Mouse (Mus musculus): ENCODE data around the gene 1700025G04Rik.
"Not testable (repeated sequence)": the region's sequence is repeated elsewhere in the genome, so short reads cannot be mapped to it uniquely, and the experiment has no call there.

Gene 1700025G04Rik

DNA sequence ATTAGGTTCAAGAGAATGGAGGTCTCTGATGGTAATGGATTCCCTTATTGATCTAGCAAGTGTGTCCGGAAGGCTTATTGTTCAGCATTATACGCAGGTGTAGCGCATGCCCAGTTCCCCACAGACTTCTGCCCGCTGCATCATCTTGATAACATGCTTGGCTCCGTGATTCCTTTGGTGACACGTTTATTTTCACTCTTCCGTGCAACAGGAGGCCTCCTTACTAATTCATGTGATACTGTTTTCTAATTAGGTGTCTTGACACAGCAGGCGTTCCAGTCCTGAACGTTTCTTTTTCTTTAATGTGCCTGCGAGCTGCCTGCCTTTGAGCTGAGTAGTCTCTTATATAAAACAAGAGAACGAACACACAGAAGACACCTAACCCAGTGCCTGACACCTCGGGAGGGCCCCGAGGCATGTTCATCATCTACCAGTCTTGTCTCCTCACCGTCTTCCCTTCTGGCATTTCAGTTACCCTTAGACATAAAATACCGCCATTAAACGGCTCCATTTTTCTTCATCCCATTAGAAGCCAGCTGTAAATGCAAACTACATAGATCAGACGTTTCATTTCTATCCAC lies 244.6 kb downstream of the 1700025G04Rik start:
- no peak for DNase-seq

DNA sequence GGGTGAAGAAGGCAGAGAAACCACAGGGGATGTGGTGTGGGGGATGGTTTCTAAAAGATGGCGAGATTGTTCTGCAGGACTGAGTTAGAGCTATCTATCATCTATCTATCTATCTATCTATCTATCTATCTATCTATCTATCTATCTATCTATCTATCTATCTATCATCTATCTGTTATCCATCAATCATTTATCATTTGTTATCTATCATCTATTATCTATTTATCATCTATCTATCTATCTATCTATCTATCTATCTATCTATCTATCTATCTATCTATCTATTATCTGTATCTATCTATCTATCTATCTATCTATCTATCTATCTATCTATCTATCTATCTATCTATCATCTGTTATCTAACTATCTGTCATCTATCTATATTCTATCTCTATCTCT lies 249.6 kb downstream of the 1700025G04Rik start:
- not testable (repeated sequence) for DNase-seq

DNA sequence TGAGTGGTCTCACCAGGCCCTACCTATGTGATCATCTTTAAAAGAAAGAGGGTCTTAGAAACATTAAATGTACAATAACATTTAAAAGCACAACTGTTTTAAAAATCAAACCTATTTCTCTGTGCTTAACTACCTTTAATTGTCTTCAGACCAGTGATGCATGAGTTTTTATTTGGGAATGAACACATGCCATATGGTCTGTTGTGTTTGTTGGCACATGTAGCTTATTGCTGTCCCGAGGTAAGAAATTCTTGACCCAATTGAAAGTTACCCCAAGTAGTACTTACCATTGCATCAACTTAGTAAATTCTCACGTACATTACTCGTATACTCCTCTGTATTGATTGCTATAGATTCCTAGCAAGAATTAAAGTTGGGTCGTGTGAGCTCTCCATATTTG lies 254.7 kb downstream of the 1700025G04Rik start:
- DNase-seq: no peak

DNA sequence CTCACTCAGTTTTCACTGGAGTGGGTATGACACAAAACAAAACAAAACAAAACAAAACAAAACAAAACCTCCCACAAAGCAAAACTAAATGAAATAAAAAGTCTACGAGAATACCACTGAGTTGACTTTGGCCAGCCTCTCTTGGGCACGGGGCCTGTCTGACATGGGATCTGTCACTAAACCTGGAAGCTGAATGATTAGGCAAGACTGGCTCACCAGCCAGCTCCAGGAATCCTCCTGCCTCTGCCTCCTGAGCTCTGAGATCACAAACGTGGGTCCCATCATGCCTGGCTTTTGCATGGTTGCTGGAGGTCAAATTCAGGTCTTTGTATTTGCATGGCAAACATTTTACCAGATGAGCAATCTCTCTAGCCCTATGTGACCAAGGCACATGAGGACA lies 258.1 kb downstream of the 1700025G04Rik start:
- no peak for DNase-seq

DNA sequence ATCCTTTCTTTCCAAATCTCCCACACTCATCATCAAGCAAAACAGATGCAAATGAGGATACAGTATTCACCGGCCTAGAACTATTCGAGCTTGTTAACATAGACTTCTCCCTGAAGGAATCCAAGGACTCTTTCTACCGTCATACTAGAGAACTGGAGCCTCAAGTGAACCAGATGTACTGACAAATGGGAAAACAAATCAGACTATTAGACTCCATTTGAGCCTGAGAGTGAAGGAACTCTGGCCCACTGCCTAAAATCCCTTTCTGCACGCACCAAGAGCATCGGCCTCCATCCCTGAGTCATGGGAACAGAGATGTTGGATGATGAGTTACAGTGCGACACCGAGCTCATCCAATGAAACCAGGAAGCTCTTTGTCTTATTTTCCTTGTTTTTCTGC lies 264.9 kb downstream of the 1700025G04Rik start:
- no peak for DNase-seq

DNA sequence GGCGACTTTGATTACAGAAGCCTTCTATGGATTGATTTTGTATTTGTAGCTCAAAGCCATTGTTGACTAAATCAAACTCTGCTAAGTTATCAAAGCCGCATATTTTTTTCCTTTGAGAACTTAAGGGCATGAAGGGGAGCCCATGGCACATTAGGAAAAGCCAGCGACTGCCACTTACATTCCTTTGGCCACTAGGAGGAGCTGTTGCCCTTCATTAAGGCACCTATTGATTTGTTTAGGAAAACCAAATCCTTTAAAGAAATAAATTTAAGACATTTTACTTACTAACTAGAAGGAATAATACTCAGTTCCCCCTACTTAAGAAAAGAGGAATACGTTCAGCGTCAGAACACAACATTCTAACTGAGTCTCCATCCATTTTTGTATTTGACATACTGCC lies 269.5 kb downstream of the 1700025G04Rik start:
- DNase-seq: peak; percentile 80

DNA sequence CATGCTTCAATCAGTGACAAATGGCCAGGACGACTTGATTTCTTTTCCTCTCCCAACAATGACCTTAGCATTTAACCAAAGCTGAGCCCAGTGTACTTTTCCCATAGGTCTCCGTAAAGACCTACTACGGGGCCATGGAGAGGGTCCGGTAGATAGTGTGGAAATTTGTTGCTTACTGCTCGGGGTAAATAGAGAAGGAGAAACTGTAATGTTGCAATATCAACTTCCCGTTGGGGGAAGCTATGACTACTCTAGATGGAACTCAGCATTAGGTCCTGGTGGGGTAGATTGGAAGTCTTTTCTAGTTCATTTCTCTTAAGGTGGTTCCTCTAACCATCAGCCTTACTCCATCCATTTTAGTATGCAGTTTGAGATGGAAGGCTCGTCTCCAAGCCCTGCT lies 270.7 kb downstream of the 1700025G04Rik start:
- no peak for DNase-seq

DNA sequence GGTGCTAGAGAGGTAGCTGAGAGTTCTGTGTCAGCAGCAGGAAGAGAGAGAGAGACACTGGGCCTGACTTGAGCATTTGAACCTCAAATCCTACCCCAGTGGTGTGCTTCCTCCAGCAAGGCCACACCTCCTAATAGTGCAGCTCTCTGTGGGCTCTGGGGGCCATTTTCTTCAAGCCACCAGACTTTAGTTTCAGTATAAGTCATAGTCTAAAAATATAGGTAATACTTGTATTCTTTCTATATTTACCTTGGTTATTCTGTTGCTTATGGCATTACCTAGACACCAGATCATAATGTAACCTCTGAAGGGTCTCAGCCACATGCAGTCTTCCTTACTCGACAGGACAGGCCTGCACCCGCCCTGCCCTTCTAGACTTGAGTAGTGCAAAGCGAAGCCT lies 273.9 kb downstream of the 1700025G04Rik start:
- DNase-seq: no peak

DNA sequence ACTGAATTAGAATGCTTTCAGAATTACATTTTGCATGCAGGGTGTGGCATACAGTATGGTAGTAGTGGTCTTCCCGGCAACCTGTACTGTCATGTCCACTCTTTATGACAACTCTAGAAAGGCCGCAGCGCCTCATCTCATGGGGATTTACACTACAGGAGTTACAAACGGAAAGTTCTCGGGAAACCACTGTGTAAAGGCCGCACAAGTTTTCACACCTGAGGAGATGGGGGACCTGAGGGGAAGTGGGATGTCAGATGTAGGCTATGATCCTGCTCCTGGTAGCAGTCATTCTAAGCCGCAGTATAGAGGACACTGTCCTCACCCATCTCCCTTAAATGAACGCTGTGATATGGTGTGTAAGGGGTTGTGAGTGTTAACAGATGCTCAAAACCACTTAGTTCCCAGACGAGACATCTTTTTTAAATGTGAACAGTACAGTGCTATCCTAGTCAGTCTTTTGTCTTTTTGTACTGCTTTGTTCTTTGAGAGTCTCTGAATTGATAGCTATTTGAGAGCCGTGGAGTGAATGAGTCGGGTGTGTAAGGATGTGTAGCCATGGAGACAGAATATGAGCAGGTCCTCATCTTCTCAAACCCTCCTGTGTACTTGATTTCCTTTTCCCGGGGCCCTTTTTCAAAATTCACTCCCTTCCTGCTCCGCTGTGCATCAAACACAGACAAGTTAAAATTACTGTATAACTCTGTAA lies 277.8 kb downstream of the 1700025G04Rik start:
- no peak for DNase-seq

DNA sequence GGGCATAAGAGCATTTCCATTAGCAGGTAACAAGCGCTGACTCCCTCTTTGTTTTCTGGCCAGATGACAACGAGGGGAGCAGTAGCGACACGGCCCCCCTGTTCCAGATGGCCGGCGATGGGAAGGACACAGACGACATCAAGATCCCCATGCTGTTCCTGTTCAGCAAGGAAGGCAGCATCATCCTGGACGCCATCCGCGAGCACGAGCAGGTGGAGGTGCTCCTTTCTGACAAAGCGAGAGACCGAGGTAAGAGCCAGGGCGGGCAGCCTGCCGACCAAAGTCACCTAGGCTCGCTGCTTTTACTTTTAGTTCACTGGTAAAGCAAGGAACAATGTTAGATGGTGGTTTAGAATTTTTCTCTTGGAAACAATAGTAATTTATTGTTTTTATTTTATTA lies 278.5 kb downstream of the 1700025G04Rik start:
- DNase-seq: no peak

DNA sequence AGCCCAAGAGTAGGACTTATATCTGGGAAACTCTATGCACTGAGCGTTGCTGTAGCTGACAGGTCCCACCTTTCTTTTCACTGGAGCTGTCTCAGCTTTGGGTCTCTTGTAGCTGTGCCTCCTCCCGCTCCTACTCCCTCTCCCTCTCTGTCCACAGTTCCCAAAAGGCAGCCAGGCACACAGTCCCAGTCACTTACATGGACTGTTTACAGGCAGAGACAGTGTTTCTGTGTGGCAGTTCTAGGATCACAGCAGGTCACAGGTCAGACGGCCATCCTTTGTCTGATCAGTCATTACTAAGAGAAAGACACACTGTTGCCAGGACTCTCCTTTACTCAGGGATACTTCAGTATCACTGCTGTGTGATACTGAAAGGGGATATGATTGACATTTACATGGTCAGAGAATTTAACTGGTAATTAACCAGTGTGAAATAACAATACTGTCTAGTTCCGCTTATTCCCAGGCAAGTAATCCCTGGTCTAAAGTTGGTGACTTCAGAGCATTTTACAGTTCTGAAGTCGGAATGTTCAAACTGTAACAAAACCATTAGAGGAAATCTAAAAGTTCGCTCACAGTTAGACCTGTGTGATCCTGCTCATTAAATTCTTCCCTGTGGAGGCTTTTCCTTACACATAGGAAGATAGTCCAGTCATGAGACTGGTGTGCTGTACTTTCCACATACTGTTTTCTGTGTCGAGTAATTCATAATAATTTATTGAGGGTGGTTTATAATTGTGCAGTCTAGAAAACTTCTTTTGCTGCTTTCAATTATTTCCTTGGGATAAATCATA lies 279.1 kb downstream of the 1700025G04Rik start:
- DNase-seq: no peak

DNA sequence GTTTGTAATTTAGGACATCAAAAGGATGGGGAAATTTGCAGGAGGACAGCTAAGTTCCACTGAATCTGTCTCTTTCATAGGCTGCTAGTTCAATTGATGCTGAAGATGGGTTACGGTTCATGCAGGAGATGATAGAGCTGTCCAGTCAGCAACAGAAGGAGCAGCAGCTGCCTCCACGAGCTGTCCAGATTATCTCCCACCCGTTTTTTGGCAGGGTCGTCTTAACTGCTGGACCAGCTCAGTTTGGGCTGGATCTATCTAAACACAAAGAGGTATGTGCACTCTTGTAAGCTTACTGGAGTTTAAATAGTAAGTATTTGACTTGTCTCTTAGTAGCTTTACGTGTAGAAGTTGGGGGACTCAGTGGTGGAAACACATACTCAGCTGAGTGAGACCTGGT lies 282.6 kb downstream of the 1700025G04Rik start:
- DNase-seq: no peak

DNA sequence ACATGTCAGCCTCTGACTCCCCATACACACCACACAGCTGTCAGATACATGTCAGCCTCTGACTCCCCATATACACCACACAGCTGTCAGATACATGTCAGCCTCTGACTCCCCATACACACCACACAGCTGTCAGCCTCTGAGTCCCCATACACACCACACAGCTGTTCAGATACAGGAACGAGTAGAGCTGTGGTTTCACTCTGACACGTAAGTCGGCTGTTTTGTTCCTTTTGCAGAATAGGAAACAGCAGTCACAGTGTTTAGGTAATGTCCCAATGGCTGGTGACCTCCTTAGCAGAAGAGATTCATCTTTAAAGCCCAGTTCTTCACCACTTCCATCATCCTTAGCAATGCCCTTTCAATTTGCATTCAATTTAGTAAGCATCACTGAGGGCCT lies 287.1 kb downstream of the 1700025G04Rik start:
- DNase-seq: not testable (repeated sequence)
